Mouse (Mus musculus) embryonic facial prominence, embryonic 11.5 days (tissue): Measurements from ENCODE around the gene Prss57. TPM values are rescaled to one million over a fixed set of nuclear protein-coding genes. Genes with fewer than 3 reads are reported as not detected.

Experiments
- ATAC-seq: fragments of 200-750 bp; cut with Nextera tagmentation; replicated peaks from 2 replicates; pipeline ENCODE4 v1.8.0; 2017; ENCODE audit warnings: low read depth; ENCODE audit not compliant: insufficient number of reproducible peaks, low FRiP score, low TSS enrichment
- DNase-seq: peaks from one replicate; pipeline ENCODE4 v3.0.0-alpha.2; 2015; ENCODE audit warnings: low spot score
- H3K27ac ChIP-seq: fragments of 300-500 bp; sonication (generic); replicated peaks from 2 replicates; pipeline ENCODE4 v1.5.1; 2014; ENCODE audit warnings: mild to moderate bottlenecking, low read depth, low read length, control low read depth
- H3K27me3 ChIP-seq: fragments of 300-500 bp; sonication (generic); 2 replicates; pipeline ENCODE4 v1.6.1; 2014; ENCODE audit warnings: mild to moderate bottlenecking, low read length, moderate library complexity, mixed read lengths; ENCODE audit not compliant: control insufficient read depth, insufficient read depth
- H3K36me3 ChIP-seq: fragments of 300-500 bp; sonication (generic); replicated peaks from 2 replicates; pipeline ENCODE4 v1.6.1; 2014; ENCODE audit warnings: low read depth, mild to moderate bottlenecking, low read length, moderate library complexity, mixed read lengths; ENCODE audit not compliant: control insufficient read depth, insufficient read depth
- H3K4me1 ChIP-seq: fragments of 300-500 bp; sonication (generic); 2 replicates; pipeline ENCODE4 v1.6.1; 2014; ENCODE audit warnings: low read length, mixed read lengths; ENCODE audit not compliant: control insufficient read depth, insufficient read depth
- H3K4me2 ChIP-seq: fragments of 300-500 bp; sonication (generic); 2 replicates; pipeline ENCODE4 v1.6.1; 2014; ENCODE audit warnings: low read depth, mild to moderate bottlenecking, control low read depth, low read length, moderate library complexity
- H3K4me3 ChIP-seq: fragments of 300-500 bp; sonication (generic); 2 replicates; pipeline ENCODE4 v1.5.1; 2014; ENCODE audit warnings: low read depth, low read length, control low read depth
- H3K9ac ChIP-seq: fragments of 300-500 bp; sonication (generic); replicated peaks from 2 replicates; pipeline ENCODE4 v1.6.1; 2014; ENCODE audit warnings: mild to moderate bottlenecking, control low read depth, low read length
- H3K9me3 ChIP-seq: fragments of 300-500 bp; sonication (generic); replicated peaks from 2 replicates; pipeline ENCODE4 v1.6.1; 2016; ENCODE audit warnings: mild to moderate bottlenecking, low read length, inconsistent platforms, mixed read lengths; ENCODE audit not compliant: control insufficient read depth
- WGBS: fragments of 180-500 bp; shearing (Covaris S2); extraction: QIAGEN DNeasy Blood & Tissue Kit; methylation state at CpG from one replicate; pipeline ENCODE4 v1.1.7; 2014; 5-methylcytosine and 5-hydroxymethylcytosine counted together
- polyA plus RNA-seq: library from polyadenylated mRNA; unstranded; fragments of >200 nt; fragmentation: Nextera tagmentation; extraction: Ambion mirVana; gene quantifications from 2 replicates; pipeline ENCODE4 v1.2.1, GENCODE M21; 2014

Gene Prss57
- polyA plus RNA-seq, 1 experiment from 2014 or later = not detected

DNA sequence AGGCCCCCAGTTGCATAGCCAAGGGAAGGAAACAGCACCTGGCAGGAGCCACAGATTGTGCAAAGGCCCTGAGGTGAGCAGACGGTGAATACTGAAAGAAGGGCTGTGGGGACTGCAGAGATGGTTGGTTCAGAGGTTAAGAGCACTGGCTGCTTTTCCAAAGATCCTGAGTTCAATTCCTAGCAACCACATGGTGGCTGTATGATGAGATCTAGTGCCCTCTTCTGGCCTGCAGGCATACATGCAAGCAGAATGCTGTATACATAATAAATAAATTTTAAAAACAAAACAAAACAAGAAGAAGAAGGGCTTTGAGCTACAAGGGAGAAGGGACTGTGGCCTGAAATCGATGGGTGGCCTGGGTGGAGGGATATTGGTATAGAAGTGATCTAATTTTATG is 26.4 kb upstream of the Prss57 start:
- DNase-seq = no peak

DNA sequence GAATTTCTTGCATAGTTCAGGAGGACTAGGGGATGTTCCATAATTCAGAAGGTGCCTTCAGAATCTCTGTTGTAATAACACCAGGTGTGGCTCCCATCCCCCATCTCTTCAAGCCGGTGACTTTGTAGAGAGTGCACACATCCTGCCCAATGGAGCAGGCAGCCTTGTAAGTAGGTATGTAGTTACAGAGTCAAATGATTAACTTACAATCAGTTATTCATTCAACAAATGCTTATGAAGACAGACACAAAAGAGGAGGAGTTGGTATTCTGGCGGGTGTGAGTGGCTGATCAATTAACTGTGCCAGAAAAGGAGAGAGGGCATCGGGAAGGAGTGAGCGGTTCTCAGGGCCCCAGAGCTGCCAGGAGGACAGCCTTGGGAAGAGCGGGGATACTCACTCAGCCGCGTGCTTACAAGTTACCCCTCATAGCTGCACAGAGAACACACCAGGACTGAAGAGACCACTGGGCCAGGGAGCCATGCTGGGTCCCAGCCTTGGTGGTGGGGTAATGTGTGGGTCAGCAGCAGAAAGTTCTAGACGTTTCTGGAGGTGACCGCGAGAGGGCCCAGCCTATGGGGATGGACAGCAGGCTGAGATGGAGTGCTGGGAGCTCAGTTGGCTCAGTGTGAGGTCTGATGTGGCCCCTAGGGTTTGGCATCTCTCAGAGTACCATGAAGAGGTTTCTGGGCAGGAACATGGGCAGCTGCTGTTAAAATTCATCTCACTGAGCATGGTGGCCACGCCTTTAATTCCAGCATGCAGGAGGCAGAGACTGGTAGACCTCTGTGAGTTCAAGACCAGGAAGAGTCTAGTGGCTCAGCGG is 25.1 kb upstream of the Prss57 start:
- H3K27ac ChIP-seq = no peak overlapping the region
- H3K9me3 ChIP-seq = no peaks in the 10 kb centered on the region
- ATAC-seq (no peak), DNase-seq (no peak)
- H3K9ac ChIP-seq = no peak overlapping the region
- WGBS = 85% methylated on average over 12 of the region's 12 CpGs
- no peak overlapping the region for H3K4me2 ChIP-seq
- no peak overlapping the region for H3K4me3 ChIP-seq
- H3K4me1 ChIP-seq = no peaks in the 10 kb centered on the region
- no peaks in the 10 kb centered on the region for H3K27me3 ChIP-seq
- peaks cover 8% of the 10 kb centered on the region for H3K36me3 ChIP-seq

More for the DNA sequence above, 26.4 kb upstream of the Prss57 start:
- Histone ChIP-seq H3K27ac (no peak overlapping the region), H3K27me3 (no peaks in the 10 kb centered on the region), H3K9me3 (no peaks in the 10 kb centered on the region), H3K4me1 (no peaks in the 10 kb centered on the region), H3K36me3 (peaks cover 8% of the 10 kb centered on the region), H3K4me3 (no peak overlapping the region), H3K4me2 (no peak overlapping the region), H3K9ac (no peak overlapping the region)
- ATAC-seq = no peak
- WGBS = 77% methylated on average over 2 of the region's 2 CpGs

DNA sequence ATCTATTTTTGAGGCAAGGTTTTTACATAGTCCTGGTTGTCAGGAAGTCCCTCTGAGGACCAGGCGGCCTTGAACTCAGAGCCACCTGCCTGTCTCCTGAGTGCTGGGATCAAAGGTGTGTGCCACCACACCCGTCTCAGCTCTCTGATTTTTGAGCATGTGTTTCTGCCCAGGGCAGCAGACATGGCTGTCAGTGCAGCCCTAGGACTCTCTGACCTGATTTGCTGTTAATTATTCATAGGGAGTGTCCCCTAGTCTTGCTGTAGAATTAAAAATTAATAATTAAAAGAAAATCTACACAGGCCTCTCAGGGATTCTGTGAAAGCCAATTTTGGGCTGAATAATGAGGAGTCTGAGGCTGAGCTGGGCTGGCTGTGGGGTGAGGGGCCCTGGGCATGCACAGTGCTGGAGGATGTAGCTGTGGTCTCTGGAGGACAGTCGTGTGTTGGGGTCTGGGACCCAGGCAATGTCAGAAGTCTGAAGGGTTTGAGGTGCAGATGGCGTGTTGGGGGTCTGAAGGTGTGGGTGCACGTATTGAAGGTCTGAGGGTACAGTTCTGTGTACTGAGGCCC is 23.6 kb upstream of the Prss57 start:
- Histone ChIP-seq H3K4me2 (no peak overlapping the region), H3K36me3 (peaks cover 8% of the 10 kb centered on the region)

DNA sequence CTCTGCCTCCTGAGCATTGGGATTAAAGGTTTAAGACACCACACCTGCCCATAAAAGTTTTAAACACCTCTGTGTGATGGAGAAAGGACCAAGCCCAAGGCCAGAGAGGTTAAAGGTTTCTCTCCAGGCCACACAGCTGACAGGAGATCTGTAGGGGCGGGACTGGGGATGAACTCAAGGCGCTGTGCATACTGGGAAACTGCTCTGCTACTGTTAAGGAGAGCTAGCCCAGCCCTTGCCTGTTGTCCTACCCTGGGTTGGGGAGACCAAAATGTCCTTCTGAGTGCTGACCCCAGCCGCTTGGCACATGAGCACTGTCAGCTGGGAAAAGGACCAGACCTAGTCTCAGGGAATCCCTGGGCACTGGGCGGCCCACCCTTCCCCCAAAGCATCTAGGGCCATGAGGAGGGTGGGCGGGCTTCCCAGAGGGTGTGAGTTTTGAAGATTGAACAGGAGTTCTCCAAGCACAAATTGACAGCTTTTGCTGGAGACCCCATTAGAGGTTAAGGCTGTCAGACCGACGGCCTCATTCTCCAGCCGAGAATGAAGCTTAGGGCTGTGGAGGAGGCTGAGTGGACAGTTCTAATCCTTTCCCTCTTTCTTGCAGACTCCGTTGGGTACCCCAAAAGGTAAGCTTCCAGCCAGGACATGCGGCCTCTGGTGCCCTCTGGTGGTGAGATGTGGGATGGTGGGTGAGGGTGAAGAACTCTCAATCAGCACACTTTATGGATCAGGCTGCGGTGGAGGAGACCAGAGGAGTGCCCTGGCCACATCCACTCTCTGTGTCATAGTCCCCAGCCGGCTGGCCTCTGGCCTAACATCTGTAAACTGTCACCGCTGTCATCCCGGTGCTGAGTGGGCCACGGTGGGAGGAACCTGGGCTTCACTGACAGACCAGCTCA is 21.2 kb upstream of the Prss57 start:
- ATAC-seq (0 out of 2 replicates have a peak, but pooled peaks have one; percentile 27), DNase-seq (peak; percentile 86)
- no peak overlapping the region for H3K9ac ChIP-seq
- H3K4me2 ChIP-seq = no peak overlapping the region
- peaks cover 6% of the 10 kb centered on the region for H3K36me3 ChIP-seq
- WGBS = 29% methylated on average over 15 of the region's 15 CpGs
- no peaks in the 10 kb centered on the region for H3K27me3 ChIP-seq
- no peak overlapping the region for H3K4me3 ChIP-seq
- no peaks in the 10 kb centered on the region for H3K9me3 ChIP-seq
- no peaks in the 10 kb centered on the region for H3K4me1 ChIP-seq
- H3K27ac ChIP-seq = no peak overlapping the region

More for the DNA sequence above, 23.6 kb upstream of the Prss57 start:
- H3K27me3 ChIP-seq = no peaks in the 10 kb centered on the region
- H3K9me3 ChIP-seq = no peaks in the 10 kb centered on the region
- ATAC-seq = no peak
- H3K27ac ChIP-seq = no peak overlapping the region
- no peaks in the 10 kb centered on the region for H3K4me1 ChIP-seq
- WGBS = 82% methylated on average over 5 of the region's 5 CpGs
- H3K4me3 ChIP-seq = no peak overlapping the region
- DNase-seq = no peak
- H3K9ac ChIP-seq = no peak overlapping the region

DNA sequence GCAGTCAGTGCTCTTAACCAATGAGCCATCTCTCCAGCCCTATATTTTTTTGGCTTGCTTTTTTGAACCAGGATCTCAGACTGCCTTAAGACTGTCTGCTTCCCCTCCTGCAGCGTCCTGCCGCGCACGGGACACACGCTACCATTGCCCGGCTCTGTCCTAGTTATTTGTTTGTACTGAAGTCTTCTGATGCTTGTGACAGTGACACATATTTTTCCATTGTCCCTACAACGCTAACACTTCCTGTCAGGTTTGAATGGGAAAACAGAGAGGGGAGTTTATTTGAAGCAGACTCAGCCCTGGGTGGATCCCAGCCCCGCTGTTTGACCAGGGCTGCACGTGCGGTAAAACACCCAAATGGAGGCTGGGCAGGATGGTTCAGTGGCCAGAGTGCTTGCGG is 18.0 kb upstream of the Prss57 start:
- no peak for DNase-seq
- Histone ChIP-seq H3K4me3 (no peak overlapping the region), H3K27ac (no peak overlapping the region), H3K4me1 (peaks cover 3% of the 10 kb centered on the region), H3K36me3 (peaks cover 4% of the 10 kb centered on the region), H3K27me3 (no peaks in the 10 kb centered on the region), H3K4me2 (no peak overlapping the region), H3K9ac (no peak overlapping the region), H3K9me3 (no peaks in the 10 kb centered on the region)
- 88% methylated on average over 11 of the region's 11 CpGs for WGBS
- ATAC-seq = no peak

DNA sequence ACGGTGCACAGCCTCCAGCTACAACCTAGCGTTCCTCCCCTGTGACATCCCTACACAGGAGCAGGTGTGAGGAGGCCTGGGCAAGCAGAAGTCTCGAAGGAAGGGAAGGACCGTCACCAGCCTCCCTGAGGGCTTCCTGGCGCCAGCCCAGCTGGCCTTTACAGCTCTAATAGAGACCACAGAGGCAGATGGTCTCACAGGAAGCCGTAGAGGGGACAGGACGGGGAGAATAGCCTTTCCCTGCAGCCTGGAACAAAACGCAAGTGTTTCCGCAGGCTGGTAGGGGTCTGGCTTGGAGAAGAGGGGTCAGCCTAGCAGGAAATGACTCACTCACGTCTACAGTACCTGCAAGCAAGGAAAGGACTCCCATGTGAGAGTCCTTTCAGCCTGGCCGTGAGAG is 17.1 kb upstream of the Prss57 start:
- no peaks in the 10 kb centered on the region for H3K27me3 ChIP-seq
- DNase-seq = no peak
- H3K36me3 ChIP-seq = peaks cover 4% of the 10 kb centered on the region
- H3K27ac ChIP-seq = no peak overlapping the region; the same call in 1 of the 2 replicates
- no peak for ATAC-seq
- no peak overlapping the region for H3K4me2 ChIP-seq
- H3K4me1 ChIP-seq = peaks cover 12% of the 10 kb centered on the region
- H3K9me3 ChIP-seq = no peaks in the 10 kb centered on the region
- WGBS = 43% methylated on average over 11 of the region's 11 CpGs
- no peak overlapping the region for H3K4me3 ChIP-seq
- H3K9ac ChIP-seq = no peak overlapping the region

DNA sequence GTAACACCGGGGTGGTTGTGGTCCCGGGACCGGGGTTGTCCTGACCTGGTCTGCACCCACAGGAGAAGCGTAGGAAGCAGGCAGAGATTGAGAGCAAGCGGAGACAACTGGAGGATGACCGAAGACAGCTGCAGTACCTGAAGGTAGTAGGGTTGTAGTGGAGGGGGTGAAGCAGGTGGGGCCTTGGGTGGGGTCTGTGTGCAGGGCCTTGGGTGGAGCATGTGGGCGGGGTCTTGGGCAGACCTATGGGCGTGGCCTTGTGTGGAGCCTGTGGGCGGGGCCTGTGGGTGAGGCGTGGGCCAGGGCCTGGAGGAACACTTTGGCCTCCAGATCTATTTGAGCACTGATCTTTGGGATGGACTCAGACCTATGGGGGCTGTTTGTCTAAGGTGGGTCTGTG is 16.2 kb upstream of the Prss57 start:
- H3K4me3 ChIP-seq = no peak overlapping the region
- peaks cover 4% of the 10 kb centered on the region for H3K36me3 ChIP-seq

More for the DNA sequence above, 16.2 kb upstream of the Prss57 start:
- H3K27ac ChIP-seq = no peak overlapping the region
- DNase-seq = no peak
- ATAC-seq = no peak
- no peaks in the 10 kb centered on the region for H3K9me3 ChIP-seq
- 81% methylated on average over 10 of the region's 10 CpGs for WGBS
- peaks cover 16% of the 10 kb centered on the region for H3K4me1 ChIP-seq
- no peak overlapping the region for H3K9ac ChIP-seq
- no peaks in the 10 kb centered on the region for H3K27me3 ChIP-seq
- no peak overlapping the region for H3K4me2 ChIP-seq
